Mouse (Mus musculus): ENCODE results near the gene Tcte3.
"Not testable (repeated sequence)": the region's sequence is repeated elsewhere in the genome, so short reads cannot be mapped to it uniquely, and the experiment has no call there.

DNA sequence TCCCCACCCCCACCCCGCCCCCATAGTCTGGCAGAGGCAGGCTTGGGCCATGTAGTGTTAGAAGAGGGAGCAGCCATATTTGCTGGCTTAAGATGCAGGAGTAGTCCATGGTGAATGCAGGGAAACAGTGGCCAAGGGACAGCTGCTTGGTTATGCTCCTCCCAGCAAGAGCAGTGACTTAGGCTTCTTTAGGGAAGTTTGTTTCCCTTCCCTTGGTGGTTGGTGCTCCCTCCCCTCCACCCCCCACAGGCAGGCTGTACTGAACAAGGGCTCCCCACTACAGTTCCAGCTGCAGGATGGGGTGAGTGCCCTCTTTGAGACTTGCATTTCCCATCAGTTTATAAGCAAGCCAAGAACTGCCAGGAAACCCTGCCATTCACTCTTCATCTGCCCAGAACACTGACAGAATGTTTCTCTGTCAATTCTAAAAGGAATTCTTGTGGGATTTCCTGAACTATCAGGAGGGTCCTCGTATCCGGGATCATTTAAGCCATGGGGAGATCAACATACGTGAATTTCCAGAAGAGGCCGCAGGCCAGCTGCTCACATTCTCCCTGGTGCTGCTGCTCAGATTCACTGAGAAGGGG lies 51.1 kb downstream of the Tcte3 start:
- not testable (repeated sequence) for TF ChIP-seq CTCF (IDR thresholded peaks at IDR 0.05; ENCODE audit: low read depth, low read length); GATA1 (IDR thresholded peaks at IDR 0.05; ENCODE audit: borderline replicate concordance, low read length); GATA2 (IDR thresholded peaks at IDR 0.05; ENCODE audit: borderline replicate concordance, low read depth, low read length); TAL1 (conservative IDR thresholded peaks at IDR 0.05; ENCODE audit: low read depth, low read length); POLR2AphosphoS5 (IDR thresholded peaks at IDR 0.05; ENCODE audit: insufficient replicate concordance, low read depth, low read length)

All from G1E (cell line).